Mouse (Mus musculus) lung, postnatal 0 days (tissue): ENCODE data around the gene Rassf1. TPM values are rescaled to one million over a fixed set of nuclear protein-coding genes. Genes with fewer than 3 reads are reported as not detected.

Experiments
- ATAC-seq: fragments of 200-750 bp; cut with Nextera tagmentation; 2 replicates; pipeline ENCODE4 v1.8.0; 2017; ENCODE audit warnings: moderate library complexity
- DNase-seq: peaks from one replicate; pipeline ENCODE4 v3.0.0-alpha.2; 2016; ENCODE audit warnings: low spot score
- H3K27ac ChIP-seq: fragments of 300-500 bp; sonication (generic); 2 replicates; pipeline ENCODE4 v1.5.1; 2014; ENCODE audit warnings: antibody characterized with exemption, mild to moderate bottlenecking, low read length, mixed read lengths
- H3K27me3 ChIP-seq: fragments of 300-500 bp; sonication (generic); replicated peaks from 2 replicates; pipeline ENCODE4 v1.6.1; 2014; ENCODE audit warnings: low read length, mixed read lengths; ENCODE audit not compliant: insufficient read depth
- H3K36me3 ChIP-seq: fragments of 300-500 bp; sonication (generic); 2 replicates; pipeline ENCODE4 v1.6.1; 2014; ENCODE audit warnings: low read length, mixed read lengths; ENCODE audit not compliant: insufficient read depth
- H3K4me1 ChIP-seq: fragments of 300-500 bp; sonication (generic); 2 replicates; pipeline ENCODE4 v1.6.1; 2014; ENCODE audit warnings: antibody characterized with exemption, low read depth, low read length, mixed read lengths; ENCODE audit not compliant: insufficient read depth
- H3K4me2 ChIP-seq: fragments of 300-500 bp; sonication (generic); replicated peaks from 2 replicates; pipeline ENCODE4 v1.6.1; 2014; ENCODE audit warnings: low read depth, mild to moderate bottlenecking, low read length, moderate library complexity, mixed read lengths
- H3K4me3 ChIP-seq: fragments of 300-500 bp; sonication (generic); 2 replicates; pipeline ENCODE4 v1.5.1; 2014; ENCODE audit warnings: low read depth, low read length
- H3K9ac ChIP-seq: fragments of 300-500 bp; sonication (generic); replicated peaks from 2 replicates; pipeline ENCODE4 v1.6.1; 2014; ENCODE audit warnings: low read depth, mild to moderate bottlenecking
- H3K9me3 ChIP-seq: fragments of 300-500 bp; sonication (generic); 2 replicates; pipeline ENCODE4 v1.6.1; 2016; ENCODE audit warnings: low read length, mixed read lengths
- CTCF ChIP-seq: IDR thresholded peaks from 2 replicates; pipeline ENCODE4 v1.5.1; 2016; ENCODE audit warnings: antibody characterized with exemption, mild to moderate bottlenecking
- EP300 ChIP-seq: IDR thresholded peaks from 2 replicates; pipeline ENCODE4 v1.6.1; 2016; ENCODE audit warnings: antibody characterized with exemption, mild to moderate bottlenecking, control low read depth
- WGBS: fragments of 180-500 bp; shearing (Covaris S2); extraction: QIAGEN DNeasy Blood & Tissue Kit; methylation state at CpG from one replicate; pipeline ENCODE4 v1.1.7; 2014; 5-methylcytosine and 5-hydroxymethylcytosine counted together
- polyA plus RNA-seq: library from polyadenylated mRNA; unstranded; fragments of >200 nt; fragmentation: Nextera tagmentation; extraction: Ambion mirVana; gene quantifications from 2 replicates; pipeline ENCODE4 v1.2.1, GENCODE M21; 2015

Gene Rassf1
- polyA plus RNA-seq, 1 experiment from 2014 or later = 86.1 TPM

GRCm38 (mm10) chr9:107553541-107554318, 2.4 kb downstream of the Rassf1 start:
- Histone ChIP-seq H3K4me2 (peak overlapping the region; percentile 78), H3K36me3 (peaks cover 18% of the 10 kb centered on the region; the same call in 1 of the 2 replicates), H3K27me3 (no peaks in the 10 kb centered on the region), H3K4me1 (peaks cover 36% of the 10 kb centered on the region), H3K9ac (peak overlapping the region; percentile 23; the same call in 1 of the 2 replicates), H3K9me3 (no peaks in the 10 kb centered on the region), H3K4me3 (peak overlapping the region; percentile 79), H3K27ac (peak overlapping the region; percentile 82)
- DNase-seq = no peak
- 5% methylated on average over 36 of the region's 37 CpGs for WGBS
- ATAC-seq = peak; percentile 14
- TF ChIP-seq CTCF (no peak), EP300 (no peak)

GRCm38 (mm10) chr9:107554319-107554825, 3.0 kb downstream of the Rassf1 start:
- peak overlapping the region; percentile 72 for H3K9ac ChIP-seq
- 3% methylated on average over 50 of the region's 53 CpGs for whole genome bisulfite sequencing
- ATAC-seq (peak; percentile 90), DNase-seq (peak; percentile 99)
- peak overlapping the region; percentile 79 for H3K4me3 ChIP-seq
- H3K4me1 ChIP-seq = peaks cover 36% of the 10 kb centered on the region
- H3K27me3 ChIP-seq = no peaks in the 10 kb centered on the region
- peak overlapping the region; percentile 78 for H3K4me2 ChIP-seq
- H3K36me3 ChIP-seq = peaks cover 24% of the 10 kb centered on the region; the same call in 1 of the 2 replicates
- peak overlapping the region; percentile 99 for H3K27ac ChIP-seq
- no peaks in the 10 kb centered on the region for H3K9me3 ChIP-seq
- no peak; the same call in 1 of the 2 replicates for TF ChIP-seq EP300
- peak; percentile 44; the same call in 1 of the 2 replicates for TF ChIP-seq CTCF

GRCm38 (mm10) chr9:107555031-107555457, 3.7 kb downstream of the Rassf1 start:
- Histone ChIP-seq H3K4me1 (peaks cover 36% of the 10 kb centered on the region), H3K27me3 (no peaks in the 10 kb centered on the region), H3K27ac (peak overlapping the region; percentile 99), H3K9ac (peak overlapping the region; percentile 72), H3K4me3 (peak overlapping the region; percentile 79), H3K36me3 (peaks cover 30% of the 10 kb centered on the region; the same call in 1 of the 2 replicates), H3K9me3 (no peaks in the 10 kb centered on the region), H3K4me2 (peak overlapping the region; percentile 78)
- ATAC-seq (peak; percentile 29), DNase-seq (peak; percentile 96)
- WGBS = under 1% methylated on average over 22 of the region's 23 CpGs
- TF ChIP-seq EP300 = 0 out of 2 replicates have a peak, but pooled peaks have one; percentile 17
- TF ChIP-seq CTCF = 0 out of 2 replicates have a peak, but pooled peaks have one; percentile 24

- Histone ChIP-seq H3K4me1 (peaks cover 36% of the 10 kb centered on the region), H3K9me3 (no peaks in the 10 kb centered on the region), H3K27me3 (no peaks in the 10 kb centered on the region), H3K9ac (peak overlapping the region; percentile 72), H3K27ac (peak overlapping the region; percentile 99), H3K4me2 (peak overlapping the region; percentile 78), H3K4me3 (peak overlapping the region; percentile 79), H3K36me3 (peaks cover 34% of the 10 kb centered on the region; the same call in 1 of the 2 replicates)
- WGBS = 30% methylated on average over 2 of the region's 2 CpGs
- no peak for DNase-seq
- ATAC-seq = no peak
- TF ChIP-seq CTCF (no peak), EP300 (no peak)
Measured at GRCm38 (mm10) chr9:107555701-107556100, 4.3 kb downstream of the Rassf1 start.

- TF ChIP-seq EP300 (no peak), CTCF (no peak)
- 42% methylated on average over 3 of the region's 3 CpGs for WGBS
- peak overlapping the region; percentile 78 for H3K4me2 ChIP-seq
- H3K27ac ChIP-seq = peak overlapping the region; percentile 99; the same call in 1 of the 2 replicates
- H3K9me3 ChIP-seq = no peaks in the 10 kb centered on the region
- H3K4me3 ChIP-seq = peak overlapping the region; percentile 79; the same call in 1 of the 2 replicates
- peaks cover 30% of the 10 kb centered on the region for H3K4me1 ChIP-seq
- H3K27me3 ChIP-seq = no peaks in the 10 kb centered on the region
- no peak overlapping the region; the same call in 1 of the 2 replicates for H3K9ac ChIP-seq
- peaks cover 38% of the 10 kb centered on the region; the same call in 1 of the 2 replicates for H3K36me3 ChIP-seq
- DNase-seq (peak; percentile 55), ATAC-seq (no peak)
Measured at GRCm38 (mm10) chr9:107556346-107556745, 5.0 kb downstream of the Rassf1 start.

DNA sequence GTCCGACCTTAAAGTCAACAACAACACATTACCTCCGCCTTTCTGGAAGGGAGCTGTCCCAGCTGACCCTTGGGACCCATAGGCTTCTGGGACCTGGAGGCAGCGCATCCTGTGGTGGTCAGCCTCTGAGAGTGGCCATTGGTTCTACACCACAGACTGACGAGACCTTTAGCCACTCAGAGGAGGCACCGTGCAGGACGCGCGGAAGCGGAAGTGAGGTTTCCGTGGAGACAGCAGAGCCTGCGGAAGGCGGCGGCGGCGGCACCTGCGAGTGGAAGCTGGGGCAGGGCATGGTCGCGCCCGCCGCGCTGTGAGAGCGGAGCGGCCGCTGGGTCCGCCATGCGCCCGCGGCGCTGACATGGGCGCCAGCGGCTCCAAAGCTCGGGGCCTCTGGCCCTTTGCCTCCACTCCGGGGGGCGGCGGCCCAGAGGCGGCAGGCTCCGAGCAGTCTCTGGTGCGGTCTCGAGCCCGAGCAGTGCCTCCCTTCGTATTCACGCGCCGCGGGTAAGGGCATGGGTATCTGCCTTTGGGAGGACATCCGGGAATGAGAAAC, 11.8 kb downstream of the Rassf1 start, which contains the start of gene Tusc2:
TSS of gene Tusc2 (plus strand) at position 227 of the 553 bp plus-strand sequence.
- Histone ChIP-seq H3K27me3 (no peaks in the 10 kb centered on the region), H3K27ac (peak within 1 kb of the TSS; percentile 82), H3K9me3 (no peaks in the 10 kb centered on the region), H3K4me3 (peak within 1 kb of the TSS; percentile 74), H3K9ac (peak within 1 kb of the TSS; percentile 65), H3K4me2 (peak within 1 kb of the TSS; percentile 91), H3K4me1 (peaks cover 11% of the 10 kb centered on the region; the same call in 1 of the 2 replicates), H3K36me3 (peaks cover 30% of the 10 kb centered on the region; the same call in 1 of the 2 replicates)
- TF ChIP-seq CTCF (no peak), EP300 (0 out of 2 replicates have a peak, but pooled peaks have one; percentile 23)
- ATAC-seq (peak; percentile 91), DNase-seq (peak; percentile 97)
- 1% methylated on average over 46 of the region's 46 CpGs for WGBS
